Mouse (Mus musculus): ENCODE measurements at regions not wholly inside any gene's neighbourhood (a gene's known extent, or its start where the extent isn't known, plus 50 kb on each side); places are given as distances from the start of the nearest gene placed in this dataset.

DNA sequence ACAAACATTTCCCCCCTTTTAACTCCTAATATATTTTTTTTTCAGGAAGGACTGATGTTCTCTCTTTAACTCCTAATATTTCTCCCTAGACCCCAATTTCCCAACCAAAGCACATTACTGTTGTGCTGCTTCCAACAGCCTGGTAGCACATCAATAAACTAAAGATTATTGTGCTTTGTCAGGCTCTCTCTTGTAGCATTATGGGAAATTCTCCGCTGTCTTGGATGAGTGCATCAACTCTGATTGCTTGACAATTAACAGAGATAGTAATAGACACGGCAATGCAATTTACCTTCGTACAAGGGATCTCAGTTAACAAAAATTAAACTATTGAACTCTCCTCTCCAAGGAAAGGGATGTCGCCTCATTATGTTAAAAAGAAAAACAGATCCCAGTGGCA is 230.3 kb downstream of the Gm10295 start:
- TF ChIP-seq MYOD1 (IDR thresholded peaks at IDR 0.05; ENCODE audit: control insufficient read depth in 1 of 3, insufficient read length in 2 of 3, low read depth in 2 of 3) (no peak), POLR2A (IDR thresholded peaks at IDR 0.05; ENCODE audit: insufficient read length, low read depth) (no peak)
